In the genomic region with DNA sequence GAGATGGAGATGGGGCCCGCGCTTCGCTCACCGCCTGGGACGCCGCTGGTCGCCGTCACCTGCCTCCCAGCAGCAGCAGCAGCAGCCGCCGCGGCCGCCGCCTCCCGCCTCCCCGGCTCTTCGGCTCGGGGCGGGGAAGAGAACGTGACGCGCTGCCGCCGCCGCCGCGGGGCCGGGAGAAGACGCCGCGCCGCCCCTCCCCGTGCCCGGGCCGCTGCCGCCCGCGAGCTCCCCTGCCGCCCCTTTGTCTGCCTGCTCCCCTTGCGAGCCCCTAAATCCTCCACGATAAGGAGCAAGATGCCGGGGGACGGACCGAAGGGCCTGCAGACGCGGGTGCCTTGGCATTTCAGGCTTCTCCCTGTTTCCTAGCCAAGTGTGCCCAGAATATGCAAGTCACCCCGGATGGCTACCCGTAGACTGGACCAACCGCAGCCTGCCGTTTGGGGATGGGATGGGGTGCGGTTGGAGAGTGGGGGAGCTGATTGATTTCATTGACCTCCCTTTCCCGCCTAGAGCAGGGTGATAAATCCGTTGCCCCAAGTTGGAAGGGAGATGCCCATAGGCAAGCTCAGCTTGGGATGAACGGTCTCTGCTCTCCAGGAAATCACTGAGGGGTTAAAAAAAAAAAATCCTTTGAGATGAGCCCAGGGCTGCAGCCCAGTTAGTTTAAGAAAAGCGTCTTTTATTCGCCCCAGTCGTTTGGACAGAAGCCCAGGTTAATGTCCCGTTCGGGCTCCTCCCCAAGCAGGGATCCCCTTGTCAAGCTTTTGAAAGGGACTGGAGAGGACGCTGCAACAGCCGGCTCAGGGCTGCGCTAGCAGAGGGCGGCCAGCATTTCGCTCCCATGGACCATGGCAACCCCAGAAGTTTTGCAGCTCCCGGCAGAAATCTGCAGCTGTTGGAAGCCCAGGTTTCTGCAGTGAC, we compare ENCODE assay signal across 8 mouse cellular contexts. TPM values are rescaled to one million over a fixed set of nuclear protein-coding genes. Genes with fewer than 3 reads are reported as not detected.
DNase-seq lines count a peak whose midpoint lies in the region; ATAC-seq and TF ChIP-seq lines count a peak whose summit lies in the region.

A gene (minus strand): TSS at position 398 of the 924 bp plus-strand sequence.

- peaks cover 38% of the 10 kb centered on the region for H3K4me1 ChIP-seq in forebrain, embryonic 15.5 days
- peaks cover 22% of the 10 kb centered on the region for H3K4me1 ChIP-seq in heart, postnatal 0 days (ENCODE audit: control insufficient read depth, insufficient read depth)
- peaks cover 22% of the 10 kb centered on the region for H3K4me1 ChIP-seq in liver, embryonic 16.5 days (ENCODE audit: control insufficient read depth, low read depth, low read length)
- peaks cover 18% of the 10 kb centered on the region for H3K4me1 ChIP-seq in neural tube, embryonic 12.5 days
- peaks cover 3% of the 10 kb centered on the region for H3K4me1 ChIP-seq in stomach, postnatal 0 days (replicated peaks; ENCODE audit: control insufficient read depth, insufficient read depth)

- no peaks in the 10 kb centered on the region for H3K27me3 ChIP-seq in forebrain, embryonic 15.5 days
- no peaks in the 10 kb centered on the region for H3K27me3 ChIP-seq in heart, postnatal 0 days (ENCODE audit: control insufficient read depth, insufficient read depth, low read length)
- H3K27me3 ChIP-seq in liver, embryonic 16.5 days (ENCODE audit: control insufficient read depth, insufficient read depth, low read depth, low read length) = peaks cover 5% of the 10 kb centered on the region
- H3K27me3 ChIP-seq in neural tube, embryonic 12.5 days (replicated peaks) = no peaks in the 10 kb centered on the region
- no peaks in the 10 kb centered on the region for H3K27me3 ChIP-seq in stomach, postnatal 0 days (ENCODE audit: control insufficient read depth, insufficient read depth, low read length)

- under 1% methylated on average over 46 of the region's 64 CpGs for WGBS in forebrain, embryonic 15.5 days
- WGBS in heart, postnatal 0 days = under 1% methylated on average over 47 of the region's 64 CpGs
- WGBS in liver, embryonic 16.5 days (ENCODE audit: insufficient replicate concordance) = 1% methylated on average over 60 of the region's 64 CpGs
- WGBS in neural tube, embryonic 12.5 days = under 1% methylated on average over 63 of the region's 64 CpGs
- WGBS in stomach, postnatal 0 days = under 1% methylated on average over 37 of the region's 64 CpGs

- peak within 1 kb of the TSS; percentile 99 for H3K27ac ChIP-seq in forebrain, embryonic 15.5 days (replicated peaks)
- peak within 1 kb of the TSS; percentile 96 for H3K27ac ChIP-seq in heart, postnatal 0 days (ENCODE audit: low read depth)
- H3K27ac ChIP-seq in liver, embryonic 16.5 days (ENCODE audit: low read length) = peak within 1 kb of the TSS; percentile 69
- peak within 1 kb of the TSS; percentile 99 for H3K27ac ChIP-seq in neural tube, embryonic 12.5 days
- peak within 1 kb of the TSS; percentile 97 for H3K27ac ChIP-seq in stomach, postnatal 0 days (replicated peaks)

- peak within 1 kb of the TSS; percentile 74 for H3K4me2 ChIP-seq in forebrain, embryonic 15.5 days (replicated peaks)
- H3K4me2 ChIP-seq in heart, postnatal 0 days (ENCODE audit: low read depth, low read length) = peak within 1 kb of the TSS; percentile 84
- H3K4me2 ChIP-seq in liver, embryonic 16.5 days (ENCODE audit: low read depth, low read length) = peak within 1 kb of the TSS; percentile 93
- peak within 1 kb of the TSS; percentile 75 for H3K4me2 ChIP-seq in neural tube, embryonic 12.5 days (replicated peaks)
- H3K4me2 ChIP-seq in stomach, postnatal 0 days (replicated peaks; ENCODE audit: low read depth) = peak within 1 kb of the TSS; percentile 66

- TF ChIP-seq CTCF in heart, postnatal 0 days (IDR thresholded peaks at IDR 0.05; ENCODE audit: low read depth) = no peak
- no peak for TF ChIP-seq CTCF in stomach, postnatal 0 days (IDR thresholded peaks at IDR 0.05; ENCODE audit: low read depth)

- DNase-seq in MN1 (ENCODE audit: low spot score) = peak; percentile 72
- DNase-seq in cerebellum, adult 11-12 months = peak; percentile 72
- peak; percentile 55 for DNase-seq in heart, postnatal 0 days (ENCODE audit: low spot score)
- DNase-seq in kidney, postnatal 25 days = peak; percentile 64 to 81
- peak; percentile 79 for DNase-seq in stomach, postnatal 0 days (ENCODE audit: low spot score)

- peak within 1 kb of the TSS; percentile 98 for H3K9ac ChIP-seq in forebrain, embryonic 15.5 days (replicated peaks)
- peak within 1 kb of the TSS; percentile 96 for H3K9ac ChIP-seq in heart, postnatal 0 days (replicated peaks; ENCODE audit: low read depth, low read length)
- peak within 1 kb of the TSS; percentile 81 for H3K9ac ChIP-seq in liver, embryonic 16.5 days (ENCODE audit: low read depth, low read length)
- peak within 1 kb of the TSS; percentile 100 for H3K9ac ChIP-seq in neural tube, embryonic 12.5 days
- peak within 1 kb of the TSS; percentile 97 for H3K9ac ChIP-seq in stomach, postnatal 0 days (ENCODE audit: low read length)

- ATAC-seq in forebrain, embryonic 15.5 days (replicated peaks) = peak; percentile 78
- ATAC-seq in heart, postnatal 0 days (ENCODE audit: insufficient read depth, low read depth) = peak; percentile 75
- ATAC-seq in liver, embryonic 16.5 days (ENCODE audit: low read depth) = peak; percentile 73
- ATAC-seq in neural tube, embryonic 12.5 days (ENCODE audit: low FRiP score, low read depth) = peak; percentile 75
- ATAC-seq in stomach, postnatal 0 days (ENCODE audit: low FRiP score, low TSS enrichment) = peak; percentile 67

- H3K4me3 ChIP-seq in forebrain, embryonic 15.5 days = peak within 1 kb of the TSS; percentile 96
- peak within 1 kb of the TSS; percentile 94 for H3K4me3 ChIP-seq in heart, postnatal 0 days (ENCODE audit: low read depth, low read length)
- peak within 1 kb of the TSS; percentile 81 for H3K4me3 ChIP-seq in liver, embryonic 16.5 days (ENCODE audit: low read depth, low read length)
- H3K4me3 ChIP-seq in neural tube, embryonic 12.5 days = peak within 1 kb of the TSS; percentile 98
- peak within 1 kb of the TSS; percentile 97 for H3K4me3 ChIP-seq in stomach, postnatal 0 days (ENCODE audit: low read depth, low read length)

- TF ChIP-seq EP300 in heart, postnatal 0 days (IDR thresholded peaks at IDR 0.05; ENCODE audit: low read depth) = no peak
- TF ChIP-seq EP300 in stomach, postnatal 0 days (optimal IDR thresholded peaks at IDR 0.05) = no peak

- H3K9me3 ChIP-seq in forebrain, embryonic 15.5 days = no peaks in the 10 kb centered on the region
- H3K9me3 ChIP-seq in heart, postnatal 0 days (replicated peaks; ENCODE audit: control insufficient read depth, low read length) = no peaks in the 10 kb centered on the region
- no peaks in the 10 kb centered on the region for H3K9me3 ChIP-seq in liver, embryonic 16.5 days (replicated peaks; ENCODE audit: control insufficient read depth, low read length)
- no peaks in the 10 kb centered on the region for H3K9me3 ChIP-seq in neural tube, embryonic 12.5 days
- no peaks in the 10 kb centered on the region for H3K9me3 ChIP-seq in stomach, postnatal 0 days (ENCODE audit: control insufficient read depth, low read length)

- no peaks in the 10 kb centered on the region for H3K36me3 ChIP-seq in forebrain, embryonic 15.5 days
- no peaks in the 10 kb centered on the region for H3K36me3 ChIP-seq in heart, postnatal 0 days (replicated peaks; ENCODE audit: control insufficient read depth, insufficient read depth, low read length)
- H3K36me3 ChIP-seq in liver, embryonic 16.5 days (ENCODE audit: control insufficient read depth, insufficient read depth) = no peaks in the 10 kb centered on the region
- no peaks in the 10 kb centered on the region for H3K36me3 ChIP-seq in neural tube, embryonic 12.5 days
- no peaks in the 10 kb centered on the region for H3K36me3 ChIP-seq in stomach, postnatal 0 days (ENCODE audit: control insufficient read depth, insufficient read depth, low read length)

RNA-seq across cellular contexts. Expression of the gene that starts here (rescaled TPM):
- polyA plus RNA-seq in forebrain, embryonic 15.5 days (2015; fragmentation: Nextera tagmentation; extraction: Ambion mirVana) = 80.0 and 84.5 TPM in 2 replicates
- 65.2 and 70.0 TPM in 2 replicates for total RNA-seq in heart, postnatal 0 days (2014; rRNA removed; ENCODE audit: low replicate concordance)
- 41.4 and 44.1 TPM in 2 replicates for polyA plus RNA-seq in heart, postnatal 0 days (2015; fragmentation: Nextera tagmentation; extraction: Ambion mirVana)
- 10.7 and 11.0 TPM in 2 replicates for polyA plus RNA-seq in liver, embryonic 16.5 days (2015; fragmentation: Nextera tagmentation; extraction: Ambion mirVana)
- polyA plus RNA-seq in neural tube, embryonic 12.5 days (2016; fragmentation: Nextera tagmentation; extraction: Ambion mirVana) = 64.6 and 66.1 TPM in 2 replicates
- polyA plus RNA-seq in stomach, postnatal 0 days (2015; fragmentation: Nextera tagmentation; extraction: Ambion mirVana) = 36.1 and 41.4 TPM in 2 replicates

Comparison
In these comparisons a context has a peak if more than half of its experiments do, and no peak if none do; other contexts are left out.
1. Peak in every context shown above with its lines: DNase-seq, ATAC-seq, H3K4me3 ChIP-seq and H3K27ac ChIP-seq.